Mouse (Mus musculus): ENCODE results near the gene Farp2.

- TF ChIP-seq CTCF (IDR thresholded peaks at IDR 0.05; ENCODE audit: borderline replicate concordance, insufficient read depth, low read depth, low read length) (no peak), POLR2A (IDR thresholded peaks at IDR 0.05; ENCODE audit: borderline replicate concordance, insufficient read depth, low read length) (no peak)
These were observed 46.8 kb upstream of the Farp2 start for GRCm38 (mm10) chr1:93465066-93465465.

Measured in cerebellum, adult 2 months (tissue).